Mouse (Mus musculus): ENCODE data around the gene Tmem209.

DNA sequence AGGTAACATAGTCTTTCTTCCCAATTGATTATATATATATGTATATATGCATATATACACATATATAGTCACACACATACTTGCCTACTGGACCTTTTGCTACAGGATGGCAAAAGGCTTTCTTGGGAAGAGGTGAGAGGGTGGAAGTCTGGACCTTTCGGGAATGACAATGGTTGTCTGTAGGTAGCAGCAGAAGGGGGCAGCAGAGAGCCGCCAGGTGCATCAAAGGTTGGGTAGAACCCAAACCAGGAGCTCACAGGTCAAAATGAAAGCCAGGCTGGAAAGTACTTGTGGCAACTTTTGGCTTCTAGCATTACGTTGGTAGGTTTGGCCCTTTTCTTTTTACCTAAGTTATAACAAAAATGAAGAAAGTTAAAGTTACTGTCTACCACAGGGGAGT, 25.8 kb upstream of the Tmem209 start:
- TF ChIP-seq CTCF (IDR thresholded peaks at IDR 0.05; ENCODE audit: borderline replicate concordance, insufficient read depth, low read length): no peak
- no peak for TF ChIP-seq POLR2A (IDR thresholded peaks at IDR 0.05; ENCODE audit: low read depth, low read length)

Measured in embryonic fibroblast, embryonic 13.5 days (primary cell).